Mouse (Mus musculus): ENCODE measurements around the gene Sec16a. TPM values are rescaled to one million over a fixed set of nuclear protein-coding genes. Genes with fewer than 3 reads are reported as not detected.

The Sec16a gene
- total RNA-seq, 4 experiments from 2014 or later, result 41.2 to 50.9 (median 43.0) TPM

GRCm38 (mm10) chr2:26441688-26442087, 3.3 kb downstream of the Sec16a start:
- no peak for DNase-seq (ENCODE audit: low spot score in 2 of 2)

DNA sequence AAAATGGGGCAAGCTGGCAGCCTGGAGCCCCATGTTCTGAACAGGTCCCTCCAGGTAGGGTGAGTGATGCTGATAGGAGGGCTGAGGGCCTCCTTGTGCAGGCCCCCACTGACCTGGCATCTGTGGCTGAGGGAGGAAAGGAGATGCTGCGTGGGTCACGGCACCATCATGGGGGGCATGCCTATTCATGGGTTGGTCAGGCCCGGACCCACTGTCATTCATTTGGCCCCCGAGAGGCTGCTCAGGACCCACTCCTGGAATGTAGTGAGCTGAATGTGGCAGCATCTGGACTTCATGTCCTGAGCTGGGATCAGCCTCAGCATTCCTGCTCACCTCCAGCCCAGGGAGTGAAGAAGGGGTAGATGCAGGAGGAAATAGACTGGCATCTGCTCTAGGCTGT, 3.8 kb downstream of the Sec16a start:
- no peak for DNase-seq (ENCODE audit: low spot score in 2 of 2)

DNA sequence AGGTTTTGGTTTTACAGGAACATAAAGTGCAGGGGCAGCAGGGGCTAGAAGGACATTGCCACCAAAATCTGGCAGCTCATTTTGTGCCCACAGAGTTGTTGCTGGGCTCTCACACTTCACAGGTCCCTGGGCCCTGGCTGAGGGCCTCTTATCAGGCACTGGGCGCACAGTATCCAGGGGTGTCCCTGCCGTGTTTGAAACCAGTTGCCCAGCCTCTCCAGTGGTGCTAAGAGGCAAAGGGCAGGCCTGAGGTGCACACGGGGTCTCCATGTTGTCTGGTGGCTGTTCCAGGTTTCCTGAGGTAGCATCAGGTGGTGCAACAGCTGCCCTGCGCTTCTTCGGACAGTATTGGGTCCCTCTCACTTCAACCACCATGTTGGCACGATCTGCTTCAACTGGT, 5.3 kb downstream of the Sec16a start:
- no peak for DNase-seq (ENCODE audit: low spot score in 2 of 2)

GRCm38 (mm10) chr2:26438373-26438772, 6.6 kb downstream of the Sec16a start:
- DNase-seq (ENCODE audit: low spot score in 2 of 2), result no peak

- peak in 1 of 2 experiments; percentile 21 for DNase-seq (ENCODE audit: low spot score in 2 of 2)
Measured at GRCm38 (mm10) chr2:26437221-26437620, 7.8 kb downstream of the Sec16a start.

DNA sequence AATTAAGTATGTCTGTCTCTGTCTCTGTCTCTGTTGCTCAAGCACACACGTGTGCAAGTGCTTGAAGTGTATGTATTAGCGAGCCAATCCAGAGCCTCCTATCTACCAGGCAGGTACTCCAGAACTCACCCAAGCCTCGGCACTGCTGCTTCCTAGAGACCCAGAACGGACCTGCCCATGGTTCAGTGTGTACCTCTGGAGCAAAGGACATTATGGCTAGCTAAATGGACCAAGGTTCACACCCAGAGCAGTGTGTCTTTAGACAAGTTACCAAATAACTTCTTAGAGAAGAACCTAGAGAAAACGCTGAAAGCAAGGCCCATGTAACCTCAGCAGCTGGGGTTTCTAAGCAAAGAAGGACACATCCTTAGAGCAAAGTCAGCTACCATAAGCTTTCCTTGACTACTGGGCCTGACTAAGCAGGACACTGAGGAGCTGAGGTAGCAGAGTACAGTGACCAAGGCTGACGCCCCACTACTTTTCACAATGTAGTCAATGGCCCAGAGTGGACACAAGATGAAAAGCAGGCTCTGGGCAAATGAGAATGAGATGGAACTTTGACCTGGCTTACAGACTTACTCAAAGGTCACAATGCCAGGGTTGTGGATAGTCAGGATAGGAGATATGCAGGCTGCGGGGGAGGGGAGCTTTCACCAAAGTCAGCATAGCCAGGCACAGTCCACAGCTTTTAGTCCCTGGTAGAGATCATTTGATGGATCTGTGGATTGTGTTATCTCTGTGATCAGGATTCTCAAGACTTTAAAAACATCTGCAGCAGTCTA, 10.0 kb downstream of the Sec16a start:
- DNase-seq (ENCODE audit: low spot score in 2 of 2), result no peak

GRCm38 (mm10) chr2:26429851-26430250, 15.2 kb downstream of the Sec16a start:
- no peak for DNase-seq (ENCODE audit: low spot score in 2 of 2)

- no peak for DNase-seq (ENCODE audit: low spot score in 2 of 2)
Measured at GRCm38 (mm10) chr2:26424541-26424940, 20.5 kb downstream of the Sec16a start.

DNA sequence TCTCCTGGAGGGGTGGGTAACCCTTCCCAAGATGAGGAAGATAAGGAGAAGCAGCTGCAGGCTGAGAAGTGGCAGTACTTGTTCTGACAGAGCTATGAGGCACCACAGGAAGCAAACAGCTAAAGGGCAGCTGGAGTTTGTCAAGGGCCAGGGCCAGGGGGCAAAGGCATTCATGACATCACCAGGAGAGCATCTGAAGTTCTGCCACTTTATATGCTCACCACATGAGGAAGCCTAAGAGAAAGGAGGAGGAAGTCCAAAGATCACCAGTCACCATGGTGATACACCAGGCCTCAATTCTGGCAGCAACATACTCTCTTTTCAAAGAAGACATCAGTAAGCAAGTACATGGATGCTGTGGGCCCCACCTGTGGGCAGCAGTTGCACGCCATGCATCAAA, 21.9 kb downstream of the Sec16a start:
- DNase-seq (ENCODE audit: low spot score in 2 of 2), result no peak

- DNase-seq (ENCODE audit: low spot score in 2 of 2), result no peak
Measured at GRCm38 (mm10) chr2:26421969-26422368, 23.0 kb downstream of the Sec16a start.

DNA sequence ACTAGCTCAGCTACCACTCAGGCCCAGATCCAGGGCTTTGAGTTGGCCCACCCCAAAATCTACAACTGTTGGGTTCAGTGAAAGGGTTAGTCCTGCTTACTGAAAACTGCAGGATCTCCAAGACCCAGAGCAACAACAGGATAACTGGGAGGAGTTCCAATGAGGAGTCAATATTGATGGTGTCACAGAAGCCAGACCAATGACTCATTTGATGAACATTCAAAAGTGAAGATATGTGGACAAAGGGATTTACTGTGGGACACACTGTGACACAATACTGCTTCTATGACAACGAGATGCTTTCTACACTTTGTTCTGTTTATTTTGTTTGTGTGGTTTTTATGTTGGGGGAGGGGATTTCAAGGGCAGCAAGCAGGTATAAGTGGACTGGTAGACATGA, 26.9 kb downstream of the Sec16a start:
- no peak for DNase-seq (ENCODE audit: low spot score in 2 of 2)

- DNase-seq (ENCODE audit: low spot score in 2 of 2), result no peak
Measured at GRCm38 (mm10) chr2:26417066-26417465, 27.9 kb downstream of the Sec16a start.

DNA sequence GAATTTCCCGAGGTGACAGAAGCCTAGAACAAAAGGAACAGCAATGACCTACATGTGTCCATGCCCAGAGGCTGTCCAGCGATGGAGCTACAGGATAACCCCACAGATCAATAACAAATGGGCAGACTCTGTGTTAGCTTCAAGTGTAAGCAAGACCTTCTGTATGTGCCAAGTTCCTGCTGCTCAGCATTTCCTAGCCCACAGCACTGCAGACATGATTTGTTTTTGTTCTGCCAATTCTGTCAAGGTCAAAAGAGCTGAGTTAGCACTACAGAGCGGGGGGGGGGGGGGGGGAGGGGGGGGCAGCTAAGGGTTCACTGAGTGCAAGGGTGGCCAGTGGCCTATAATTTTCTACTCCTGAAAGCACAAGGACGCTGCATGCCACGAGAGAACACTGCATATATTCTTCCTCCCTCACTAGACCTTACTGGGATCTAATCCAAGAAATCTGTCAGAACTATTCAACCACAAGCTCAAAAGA, 34.0 kb downstream of the Sec16a start:
- DNase-seq (ENCODE audit: low spot score in 2 of 2), result no peak

DNA sequence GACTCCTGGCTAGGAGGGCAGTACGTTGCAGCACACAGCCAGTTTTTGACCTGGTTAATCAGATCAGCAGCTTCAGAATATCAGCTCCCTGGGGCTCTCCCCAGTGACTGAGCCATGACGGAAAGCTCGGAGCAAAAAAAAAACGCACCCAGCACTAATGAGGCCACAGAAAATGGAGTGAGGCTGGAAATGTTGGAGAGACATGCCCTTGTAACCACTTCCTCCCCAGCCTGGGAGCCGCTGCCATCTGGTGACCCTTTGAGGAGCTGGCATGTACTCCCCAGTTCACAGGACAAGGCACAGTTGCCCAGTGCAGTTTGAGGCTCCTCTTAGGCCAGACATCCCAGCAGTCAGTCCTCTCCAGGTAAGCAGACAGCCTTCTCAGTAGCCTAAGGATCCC, 34.9 kb downstream of the Sec16a start:
- DNase-seq (ENCODE audit: low spot score in 2 of 2), result no peak

GRCm38 (mm10) chr2:26409362-26409761, 35.7 kb downstream of the Sec16a start:
- DNase-seq (ENCODE audit: low spot score in 2 of 2), result no peak

DNA sequence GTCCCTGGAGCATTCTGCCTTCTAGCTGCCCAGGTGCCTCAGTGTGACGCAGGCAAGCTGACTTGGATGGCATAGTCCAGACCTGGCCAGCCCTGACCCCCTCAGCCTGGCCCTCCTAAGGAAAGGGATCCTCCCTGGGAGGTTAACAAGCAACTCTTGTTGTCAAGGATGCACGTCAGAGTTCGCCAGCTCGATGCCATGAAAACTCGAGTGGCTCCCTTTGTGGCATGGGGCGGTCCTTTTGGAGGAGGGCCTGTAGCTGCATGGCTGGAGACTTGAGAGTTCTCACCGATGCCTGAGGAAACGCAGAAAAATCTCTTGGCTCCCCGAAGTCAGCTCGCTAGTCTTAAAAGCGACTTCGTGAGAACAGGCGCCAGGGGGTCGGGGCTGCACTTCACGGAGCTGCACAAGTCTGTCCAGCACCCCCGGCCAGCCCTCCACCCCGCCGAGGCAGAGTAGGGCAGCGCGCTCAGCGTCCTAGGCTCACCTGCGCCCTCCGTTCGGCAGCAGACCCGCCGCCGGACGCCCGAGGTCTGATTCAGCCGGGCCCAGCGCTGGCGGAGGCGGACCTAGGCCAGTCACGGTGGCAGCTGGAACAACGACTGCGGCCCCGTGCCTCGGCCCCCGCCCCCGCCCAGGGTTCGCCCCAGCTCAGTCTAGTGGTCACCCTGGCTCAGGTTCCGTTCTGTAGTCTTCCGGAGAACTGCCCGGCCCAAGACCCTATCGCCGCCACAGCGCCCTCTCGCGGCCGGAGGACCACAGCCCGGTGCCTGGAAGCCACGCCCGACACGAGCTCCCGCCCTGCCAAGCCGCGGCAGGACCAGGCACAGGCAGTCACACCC, 36.3 kb downstream of the Sec16a start, which contains the start of gene Inpp5e:
Gene Inpp5e (minus strand): TSS at position 689 of the 842 bp plus-strand sequence.
- DNase-seq (ENCODE audit: low spot score in 2 of 2), result peak; percentile 91 to 99

- DNase-seq (ENCODE audit: low spot score in 2 of 2), result no peak
Measured at GRCm38 (mm10) chr2:26403306-26403705, 41.7 kb downstream of the Sec16a start.

DNA sequence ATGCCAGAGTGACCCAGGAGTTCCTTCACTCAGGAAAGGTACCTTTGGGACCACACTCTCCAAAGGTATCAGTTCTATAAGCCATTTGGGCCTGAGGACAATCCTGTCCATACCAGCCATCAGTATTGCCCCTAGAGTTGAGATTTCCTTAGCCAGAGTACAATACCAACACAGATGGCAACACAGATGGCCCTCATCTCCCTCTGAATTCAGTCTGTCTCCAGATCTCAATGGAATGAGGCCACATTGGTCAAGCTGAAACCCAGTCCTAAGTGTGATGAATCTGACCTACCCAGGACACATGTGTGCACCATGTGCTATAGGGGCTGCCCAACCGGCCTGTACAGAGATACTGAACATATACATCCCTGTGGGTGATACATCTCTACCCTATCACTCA, 42.8 kb downstream of the Sec16a start:
- DNase-seq (ENCODE audit: low spot score in 2 of 2), result no peak

- no peak for DNase-seq (ENCODE audit: low spot score in 2 of 2)
Measured at GRCm38 (mm10) chr2:26401023-26401422, 44.0 kb downstream of the Sec16a start.

- DNase-seq (ENCODE audit: low spot score in 2 of 2), result no peak
Measured at GRCm38 (mm10) chr2:26400296-26400695, 44.7 kb downstream of the Sec16a start.

GRCm38 (mm10) chr2:26399647-26400046, 45.4 kb downstream of the Sec16a start:
- no peak for DNase-seq (ENCODE audit: low spot score in 2 of 2)

DNA sequence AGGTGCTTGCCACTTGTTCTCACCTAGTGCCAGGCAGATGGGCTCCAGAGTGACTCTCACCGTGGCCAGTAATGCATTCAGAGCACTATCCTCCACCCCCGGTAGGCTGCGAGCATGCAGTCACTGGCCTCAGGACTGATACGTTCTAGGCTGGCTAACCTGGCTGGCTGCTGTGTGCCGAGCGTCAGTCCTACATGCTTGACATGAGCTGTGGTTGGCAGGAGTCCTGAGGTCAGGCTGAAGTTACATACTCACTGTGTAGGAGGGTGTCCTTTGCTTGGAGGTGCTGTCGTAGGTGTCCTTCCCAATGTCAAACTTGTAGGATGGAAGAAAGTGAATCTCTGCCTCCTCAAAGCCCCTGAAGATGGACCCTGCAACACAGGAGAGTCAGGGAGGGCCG, 46.0 kb downstream of the Sec16a start:
- DNase-seq (ENCODE audit: low spot score in 2 of 2), result no peak

All from left cerebral cortex, adult 8-10 months (tissue).